Mouse (Mus musculus) heart, adult 2 months (tissue): ENCODE measurements at regions not wholly inside any gene's neighbourhood (a gene's known extent, or its start where the extent isn't known, plus 50 kb on each side); places are given as distances from the start of the nearest gene placed in this dataset.

Source experiments
- CTCF ChIP-seq: fragments of 200-600 bp; IDR thresholded peaks from 2 replicates; pipeline ENCODE4 v1.8.1; 2022; ENCODE audit warnings: antibody characterized with exemption, mild to moderate bottlenecking, moderate library complexity
- POLR2A ChIP-seq: fragments of 200-500 bp; IDR thresholded peaks from 2 replicates; pipeline ENCODE4 v1.6.1; 2011; ENCODE audit warnings: mild to moderate bottlenecking, low read depth, low read length, control low read depth; ENCODE audit not compliant: insufficient read depth

DNA sequence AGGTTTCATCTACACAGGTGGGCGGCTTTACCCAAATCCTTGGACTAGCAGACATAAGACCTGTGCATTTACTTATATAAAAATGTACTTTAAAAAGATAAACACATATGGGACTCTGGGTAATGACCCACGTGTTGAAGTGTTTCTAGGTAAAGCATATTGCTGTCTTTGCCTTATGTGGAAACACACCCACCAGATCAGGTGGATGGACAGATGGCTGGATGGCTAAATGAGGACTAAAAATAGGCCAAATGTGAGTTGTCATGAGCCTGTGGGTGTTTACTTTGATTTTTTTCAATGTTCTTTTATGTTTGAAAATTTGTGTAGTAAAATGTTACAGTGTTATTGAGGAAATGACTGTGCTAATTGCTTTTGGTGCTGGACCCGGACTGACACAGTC, 99.2 kb upstream of the Aldh1b1 start:
- TF ChIP-seq CTCF (no peak), POLR2A (no peak)
